Mouse (Mus musculus): ENCODE measurements around the gene Gabpa.

The Gabpa gene

DNA sequence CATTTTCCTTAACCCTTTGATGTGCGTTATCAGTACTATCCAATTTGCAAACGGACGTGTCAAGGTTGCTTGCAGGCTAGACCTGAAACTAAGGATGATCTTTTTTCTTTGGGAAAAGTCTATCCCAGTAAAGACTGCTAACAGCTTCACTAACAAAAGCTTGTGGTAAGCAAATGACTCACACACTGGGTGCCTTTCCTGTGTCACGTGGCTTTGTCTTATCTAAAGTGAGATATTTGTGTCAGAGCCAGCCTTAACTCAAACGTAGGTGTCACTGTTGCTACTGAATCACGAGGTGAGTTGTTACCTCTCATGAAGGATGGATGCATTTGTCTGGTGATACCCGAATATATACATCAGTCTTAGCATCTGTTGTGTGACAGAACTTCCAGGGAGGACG lies 29.9 kb downstream of the Gabpa start:
- no peak for DNase-seq (ENCODE audit: low spot score)

DNA sequence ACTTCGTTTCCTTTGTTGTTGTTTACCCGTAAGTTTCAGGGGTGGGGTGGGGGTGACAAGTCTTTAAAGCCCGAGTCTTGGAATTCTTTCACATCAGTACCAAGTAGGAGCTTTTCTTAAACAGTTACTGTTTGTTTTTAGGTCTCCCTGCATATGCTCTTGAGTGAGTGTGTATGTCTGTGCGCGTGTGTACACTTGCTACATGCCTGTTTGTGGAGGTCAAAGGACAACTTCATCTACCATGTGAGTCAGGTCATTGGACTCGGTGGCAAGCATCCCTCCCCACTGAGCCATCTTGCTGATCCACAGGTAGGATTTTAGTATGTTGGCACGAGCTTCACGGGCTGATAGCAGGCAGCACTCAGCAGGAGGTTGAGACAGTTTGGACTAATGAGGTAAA lies 39.1 kb downstream of the Gabpa start:
- DNase-seq (ENCODE audit: low spot score) = no peak

DNA sequence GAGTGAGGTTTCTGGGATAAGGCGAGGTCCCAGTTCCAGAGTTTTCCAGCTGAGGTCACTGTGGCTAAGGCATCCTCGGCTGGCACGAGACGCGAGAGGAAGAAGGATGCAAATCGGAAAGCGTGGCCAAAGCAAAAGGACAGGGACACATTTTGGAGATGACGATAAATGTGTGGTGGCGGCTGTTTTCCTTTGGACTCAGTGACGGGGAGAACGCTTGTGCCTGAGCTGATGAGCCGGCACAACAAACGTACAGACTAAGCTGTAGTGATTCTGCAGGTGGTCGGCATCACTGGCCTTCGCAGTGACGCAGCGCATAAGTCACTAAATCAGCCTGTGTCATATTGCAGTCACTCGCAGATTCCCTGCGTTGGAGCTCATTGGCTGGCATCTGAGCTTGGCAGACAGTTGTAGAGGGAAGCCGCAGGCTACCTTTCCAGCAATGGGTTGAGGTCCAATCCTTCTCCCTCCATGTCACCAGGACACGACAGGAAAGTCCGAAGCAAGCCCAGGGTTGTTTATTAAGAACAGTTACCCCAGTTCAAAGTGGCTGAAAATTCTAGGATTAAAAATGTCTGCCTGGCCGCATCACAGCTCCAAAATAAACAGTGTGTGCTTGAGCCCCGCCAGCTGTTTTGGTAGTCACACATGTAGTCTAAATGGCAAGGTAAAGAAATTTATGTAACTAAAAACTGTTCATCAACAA lies 40.4 kb downstream of the Gabpa start:
- DNase-seq (ENCODE audit: low spot score) = no peak

DNA sequence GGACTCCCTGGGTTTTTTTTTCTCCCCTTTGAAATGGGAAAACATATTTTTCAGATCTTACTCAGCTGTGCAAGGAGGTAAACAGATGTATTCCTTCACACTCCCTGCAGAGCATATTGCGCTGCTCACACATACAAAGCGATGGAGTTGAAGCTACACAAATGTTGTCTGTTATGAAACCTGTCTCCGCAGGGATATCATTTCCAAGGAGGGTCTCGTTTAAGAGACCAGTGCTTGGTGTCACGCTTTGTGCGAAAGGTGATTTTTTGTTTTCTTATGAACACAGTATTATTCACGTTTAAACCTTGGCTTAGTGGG lies 41.0 kb downstream of the Gabpa start:
- DNase-seq (ENCODE audit: low spot score) = no peak

DNA sequence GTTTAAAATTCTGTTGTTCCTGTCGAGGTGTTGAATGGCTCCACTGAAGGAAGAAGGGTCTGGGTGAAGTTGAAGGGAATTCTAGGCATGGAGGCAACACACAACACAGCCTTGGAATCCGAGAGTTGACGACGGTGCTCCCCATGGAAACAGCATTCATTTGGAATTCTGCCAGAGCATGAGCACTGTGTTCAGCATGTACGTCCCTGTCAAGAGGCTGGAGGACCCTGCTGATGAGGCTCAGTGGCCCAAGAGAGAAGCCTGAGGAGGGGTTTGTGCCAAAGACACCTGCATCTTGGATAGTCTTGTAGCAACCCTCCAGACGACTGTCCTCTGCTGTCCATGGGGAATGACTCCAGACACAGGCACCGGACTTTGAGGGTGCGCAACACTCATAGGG lies 41.4 kb downstream of the Gabpa start:
- no peak for DNase-seq (ENCODE audit: low spot score)

DNA sequence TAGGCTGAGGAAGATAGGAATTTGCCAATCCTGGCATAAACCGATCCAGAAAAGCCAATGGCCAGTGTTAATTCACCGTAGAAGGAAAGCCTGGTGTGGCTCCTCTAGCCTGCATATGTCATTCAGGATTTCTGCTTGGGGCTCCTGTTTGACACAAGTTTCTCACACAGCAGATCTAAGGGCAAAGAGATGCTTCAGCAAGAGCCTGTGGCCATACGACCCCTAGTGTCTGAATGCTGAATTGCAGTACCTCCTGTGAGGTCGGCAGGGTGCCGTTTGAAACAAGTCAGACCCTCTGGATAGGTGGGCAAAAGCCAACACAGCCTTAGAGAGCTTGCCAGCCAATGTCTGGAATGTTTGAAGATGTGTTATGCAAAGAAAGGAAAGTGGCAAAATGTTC lies 44.4 kb downstream of the Gabpa start:
- DNase-seq (ENCODE audit: low spot score) = peak; percentile 12

DNA sequence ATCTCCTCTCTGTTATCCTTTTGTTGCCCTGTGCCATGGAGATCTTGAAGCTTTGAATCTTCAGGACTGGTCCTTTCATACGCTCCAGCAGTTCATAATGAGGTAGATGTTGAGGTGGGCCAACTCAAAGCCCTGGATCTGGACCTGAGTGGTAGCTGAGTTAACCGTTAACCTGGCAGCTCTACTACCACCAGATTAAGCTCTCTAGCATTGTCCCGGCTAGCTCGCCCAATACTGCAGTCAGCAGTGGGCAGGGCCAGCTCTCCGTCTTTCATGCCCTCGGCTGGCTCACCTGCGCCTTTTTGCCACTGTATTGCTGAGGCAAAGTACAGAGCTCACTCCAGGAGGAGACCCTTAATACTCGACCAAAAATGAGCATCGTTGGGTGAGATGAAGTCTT lies 46.4 kb downstream of the Gabpa start:
- DNase-seq (ENCODE audit: low spot score) = no peak

DNA sequence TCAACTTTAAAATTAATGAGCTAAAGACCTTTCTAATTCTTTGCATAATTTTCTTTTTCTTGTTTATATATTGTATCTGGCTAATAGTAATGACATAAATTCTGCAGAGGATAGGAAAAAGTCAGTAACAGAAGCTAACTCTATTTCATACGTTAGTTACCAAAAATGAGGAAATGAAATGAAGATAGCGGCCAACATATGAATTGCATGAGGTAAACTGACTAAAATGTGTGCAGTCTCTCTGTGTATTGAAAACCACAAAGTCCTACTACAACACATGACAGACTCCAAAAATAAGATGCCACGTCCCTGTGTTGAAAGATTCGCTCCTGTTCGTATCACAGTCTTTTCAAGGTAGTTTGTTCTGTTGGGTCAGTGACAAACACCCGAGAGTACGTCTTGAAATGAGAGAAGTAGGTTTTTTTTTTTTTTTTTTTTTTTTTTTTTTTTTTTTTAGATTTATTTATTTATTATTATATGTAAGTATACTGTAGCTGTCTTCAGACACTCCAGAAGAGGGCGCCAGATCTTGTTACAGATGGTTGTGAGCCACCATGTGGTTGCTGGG lies 47.1 kb downstream of the Gabpa start:
- no peak for DNase-seq (ENCODE audit: low spot score)

DNA sequence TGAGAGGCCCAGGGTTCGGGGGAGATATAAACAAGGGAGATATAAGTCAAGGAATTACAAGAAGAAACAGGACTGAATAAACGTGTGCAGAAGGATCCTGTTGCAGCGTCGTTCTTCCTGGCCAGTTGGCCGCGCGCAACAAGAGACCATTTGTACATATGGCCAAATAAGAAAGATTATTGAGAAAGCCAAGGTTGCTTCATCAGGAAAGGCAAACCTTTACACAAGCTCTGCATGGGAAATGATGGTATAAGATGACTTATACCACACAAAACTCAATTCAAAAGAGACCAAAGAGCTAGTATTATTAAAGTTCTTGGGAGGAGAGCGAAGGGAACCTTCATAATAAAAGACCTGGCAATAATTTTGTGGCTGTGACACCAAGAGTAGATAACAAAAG lies 49.8 kb downstream of the Gabpa start:
- DNase-seq (ENCODE audit: low spot score) = no peak

DNA sequence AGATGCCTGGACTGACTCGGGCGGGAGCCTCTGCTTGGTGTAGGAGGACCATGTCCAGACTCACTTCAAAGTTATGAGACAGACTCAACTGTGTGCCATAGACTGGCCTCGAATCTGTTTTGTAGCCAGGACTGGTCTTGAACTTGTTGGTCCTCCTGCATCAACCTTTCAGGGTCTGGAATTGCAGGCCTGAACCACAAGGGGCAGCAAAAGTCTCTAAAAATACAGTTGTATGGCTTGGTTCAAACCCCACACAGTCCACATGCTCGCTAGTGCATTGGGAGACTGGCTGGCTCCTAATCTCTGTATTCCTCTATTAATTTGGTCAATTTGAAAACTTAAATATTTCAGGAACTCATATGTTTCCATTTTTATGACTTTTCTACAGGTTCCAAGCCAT lies 68.3 kb downstream of the Gabpa start:
- no peak for DNase-seq (ENCODE audit: low spot score)

DNA sequence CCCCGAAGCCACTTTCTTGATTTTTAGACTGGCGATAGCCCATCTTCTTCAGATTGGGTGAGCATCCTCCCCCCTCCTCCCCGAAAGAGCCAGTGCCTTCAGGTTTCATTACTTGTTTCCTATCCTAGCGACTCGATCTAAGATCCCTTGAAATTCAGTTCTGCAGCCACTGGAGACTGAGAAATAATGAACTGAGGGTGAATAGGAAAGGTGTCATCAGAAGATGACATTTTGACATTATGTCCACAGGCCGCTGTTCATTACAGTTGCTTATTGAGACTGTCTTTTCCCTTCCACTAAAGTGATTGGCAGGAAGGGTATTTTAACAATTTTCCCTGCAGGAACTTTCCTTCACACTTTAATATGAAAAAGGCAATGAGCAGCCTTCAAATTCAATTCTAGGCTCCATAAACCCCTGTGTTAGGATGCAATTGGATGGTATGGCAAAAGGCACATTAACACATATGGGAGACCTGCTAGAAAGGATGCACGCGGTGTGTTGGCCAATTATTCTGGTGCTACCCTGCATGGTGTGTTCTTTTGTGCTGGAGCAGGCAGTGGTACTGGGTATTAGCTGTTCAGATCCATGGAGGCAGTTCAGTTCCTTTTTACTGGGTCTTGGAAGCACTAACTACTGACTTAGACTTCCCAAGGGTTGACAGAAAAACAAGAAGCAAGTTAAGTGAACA lies 76.9 kb downstream of the Gabpa start:
- DNase-seq (ENCODE audit: low spot score) = no peak
